ENCODE assay signal across 8 mouse cellular contexts in genomic region chr6:90462181-90462706, GRCm38 (mm10). TPM values are rescaled to one million over a fixed set of nuclear protein-coding genes. Genes with fewer than 3 reads are reported as not detected.
A peak's percentile ranks its signal among the peaks of the same experiment; 100 is the strongest.
DNase-seq lines count a peak whose midpoint lies in the region; ATAC-seq and TF ChIP-seq lines count a peak whose summit lies in the region.

Gene Klf15 (plus strand): TSS chr6:90462576.

- under 1% methylated on average over 43 of the region's 70 CpGs for WGBS in hindbrain, postnatal 0 days

- no peaks in the 10 kb centered on the region for H3K9me3 ChIP-seq in hindbrain, postnatal 0 days (ENCODE audit: low read length)

- peak; percentile 76 for ATAC-seq in hindbrain, postnatal 0 days

- H3K9ac ChIP-seq in hindbrain, postnatal 0 days (replicated peaks; ENCODE audit: low read length), result peak within 1 kb of the TSS; percentile 76

- peak within 1 kb of the TSS; percentile 99 for H3K4me2 ChIP-seq in hindbrain, postnatal 0 days (ENCODE audit: low read depth, low read length)

- TF ChIP-seq CTCF in hindbrain, postnatal 0 days (IDR thresholded peaks at IDR 0.05; ENCODE audit: low read depth), result no peak

- peaks cover 8% of the 10 kb centered on the region for H3K4me1 ChIP-seq in hindbrain, postnatal 0 days (ENCODE audit: insufficient read depth, low read length)

- peak within 1 kb of the TSS; percentile 78 for H3K4me3 ChIP-seq in hindbrain, postnatal 0 days (ENCODE audit: low read length)

- peak; percentile 89 to 91 for DNase-seq in adrenal gland, postnatal 36 days
- peak; percentile 92 for DNase-seq in embryo, embryonic 11 days
- peak; percentile 89 for DNase-seq in gastrocnemius, postnatal 25 days
- DNase-seq in hindbrain, postnatal 0 days (ENCODE audit: low spot score), result peak; percentile 92
- peak; percentile 86 to 90 for DNase-seq in left cerebral cortex, adult 18-20 months (ENCODE audit: low spot score in 2 of 2)
- DNase-seq in lung, postnatal 14 days, result peak; percentile 83
- peak; percentile 90 to 91 for DNase-seq in right cerebral cortex, postnatal 10 days (ENCODE audit: low spot score in 2 of 2)
- no peak for DNase-seq in spleen, adult 12 weeks (ENCODE audit: low spot score)

- H3K36me3 ChIP-seq in hindbrain, postnatal 0 days (ENCODE audit: insufficient read depth, low read length), result peaks cover 7% of the 10 kb centered on the region; the same call in 1 of the 2 replicates

- H3K27me3 ChIP-seq in hindbrain, postnatal 0 days (ENCODE audit: insufficient read depth, low read length), result no peaks in the 10 kb centered on the region; the same call in 1 of the 2 replicates

- H3K27ac ChIP-seq in hindbrain, postnatal 0 days, result peak within 1 kb of the TSS; percentile 89

RNA-seq across cellular contexts. Expression of gene Klf15, which starts in this region (rescaled TPM):
- 10 to 100 TPM; 31.8 to 35.7 TPM for total RNA-seq in adrenal gland, postnatal 36 days (2021)
- total RNA-seq in gastrocnemius, postnatal 25 days (2021), result 10 to 100 TPM; 29.8 to 33.3 TPM
- 43.2 and 56.4 TPM in 2 replicates for total RNA-seq in hindbrain, postnatal 0 days (2014; rRNA removed)
- 26.6 and 29.6 TPM in 2 replicates for polyA plus RNA-seq in hindbrain, postnatal 0 days (2015; fragmentation: Nextera tagmentation; extraction: Ambion mirVana)
- total RNA-seq in left cerebral cortex, adult 18-20 months (2021), result 10 to 100 TPM; 23.9 to 24.8 TPM
